Mouse (Mus musculus) heart, adult 11 months (tissue): ENCODE results near the gene Tsnax.

Experiments used
- DNase-seq: peaks from one replicate; pipeline ENCODE4 v3.0.0; 2022

Gene Tsnax

DNA sequence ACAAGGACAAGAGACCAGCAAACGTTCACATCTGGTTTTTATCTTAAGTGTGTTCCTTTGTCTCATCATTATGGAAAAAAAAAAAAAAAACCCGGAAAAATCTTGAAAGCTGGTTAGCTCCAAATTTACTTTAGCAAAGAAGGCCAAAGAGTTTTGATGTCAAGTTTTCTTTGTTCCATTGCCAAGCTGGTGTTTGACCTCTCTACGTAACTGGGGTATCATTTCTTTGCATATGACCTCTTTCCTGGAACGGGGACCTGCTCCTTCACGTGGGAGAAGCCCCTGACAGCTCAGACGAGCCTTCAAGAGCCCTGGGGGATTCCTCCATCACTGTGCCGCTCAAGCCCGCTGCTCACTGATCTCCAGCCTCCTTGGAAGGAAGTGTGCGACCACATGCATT lies 31.1 kb downstream of the Tsnax start:
- peak; percentile 97 for DNase-seq

DNA sequence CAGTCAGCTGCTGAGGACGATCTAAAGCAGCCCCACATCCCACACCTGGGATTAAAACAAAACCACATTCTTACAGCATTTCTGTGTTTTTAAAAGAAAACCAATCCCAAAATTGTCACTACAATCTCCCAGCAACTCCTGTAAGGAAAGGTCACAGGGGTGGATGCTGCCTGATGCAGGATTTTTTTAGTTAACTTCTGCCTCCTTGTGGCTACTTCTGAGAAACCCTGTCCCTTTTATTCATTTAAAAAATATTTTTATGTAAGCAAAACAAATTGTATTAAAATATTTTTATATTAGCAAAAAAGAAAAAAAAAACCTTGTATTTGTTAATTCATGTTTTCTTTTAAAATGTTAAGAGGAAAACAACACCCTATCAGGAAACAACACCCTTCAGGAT lies 33.0 kb downstream of the Tsnax start:
- no peak for DNase-seq

DNA sequence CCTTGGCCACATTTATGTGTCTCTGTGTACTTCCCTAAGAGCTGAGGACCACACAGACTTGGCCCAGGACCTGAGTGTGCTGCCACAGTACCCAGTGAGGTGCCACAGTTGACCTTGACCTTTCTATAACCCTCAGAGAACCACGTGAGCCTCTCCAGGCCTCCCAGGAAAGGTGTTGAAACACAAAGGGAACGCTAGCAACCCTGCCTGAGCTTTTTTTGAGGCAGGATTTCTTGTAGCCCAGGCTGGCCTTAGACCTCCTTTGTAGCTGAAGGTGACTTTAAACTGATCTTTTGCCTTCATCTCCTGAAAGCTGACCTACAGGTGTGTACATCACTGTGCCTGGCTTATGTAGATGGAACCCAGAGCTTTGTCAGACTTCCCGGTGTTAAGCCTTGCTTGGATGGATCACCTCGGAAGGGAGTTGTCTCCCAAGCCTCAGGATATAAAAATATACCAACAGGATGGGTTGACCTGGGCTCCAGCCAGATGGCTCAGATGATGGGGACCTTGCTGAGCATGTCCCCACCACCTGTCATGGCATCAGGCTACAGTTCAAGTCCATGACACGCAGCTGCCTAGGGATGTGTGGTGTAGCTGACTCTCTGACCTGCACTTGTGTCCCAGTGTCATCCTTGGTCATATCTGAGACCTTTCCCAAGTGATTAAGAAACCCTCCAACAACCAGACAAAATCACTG lies 36.4 kb downstream of the Tsnax start:
- DNase-seq, result peak; percentile 85

DNA sequence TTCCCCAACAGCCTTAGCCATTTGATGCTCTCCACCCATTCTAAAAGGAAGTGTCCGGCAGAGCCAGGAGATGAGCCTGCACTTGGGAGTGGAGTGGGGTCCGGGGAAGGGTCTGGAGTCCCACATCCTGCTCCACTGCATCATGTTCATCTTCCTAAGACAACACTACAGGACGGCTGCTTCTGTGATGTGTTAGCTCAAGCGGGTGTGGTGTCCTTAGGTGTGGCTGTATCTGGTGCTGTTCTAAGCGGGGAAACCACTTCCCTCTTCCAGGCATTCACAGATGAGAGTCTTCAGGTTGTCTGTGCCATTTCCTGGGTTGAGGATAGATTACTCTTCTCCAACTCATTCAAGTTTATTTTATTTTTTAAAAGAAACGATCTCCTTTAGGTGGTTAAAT lies 37.0 kb downstream of the Tsnax start:
- DNase-seq, result peak; percentile 75

DNA sequence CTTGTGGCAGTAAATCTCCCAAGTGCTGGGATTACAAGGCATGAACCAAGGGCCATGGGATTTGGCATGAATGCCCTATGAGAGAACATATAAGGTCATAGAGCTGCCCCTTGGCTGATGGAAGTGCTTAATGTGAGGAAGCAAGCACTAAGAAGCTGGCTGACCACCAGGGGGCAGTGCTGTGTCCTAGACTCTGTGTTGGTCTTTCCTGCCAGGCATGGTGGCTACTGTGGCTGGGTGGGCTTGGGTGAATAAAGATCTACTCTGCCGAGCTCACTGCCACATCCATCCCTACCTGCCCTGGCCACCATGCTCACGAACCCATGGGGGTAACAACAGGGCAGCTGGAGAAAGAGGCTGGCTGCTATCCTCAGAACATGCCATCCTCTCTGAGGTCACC lies 39.2 kb downstream of the Tsnax start:
- peak; percentile 92 for DNase-seq

DNA sequence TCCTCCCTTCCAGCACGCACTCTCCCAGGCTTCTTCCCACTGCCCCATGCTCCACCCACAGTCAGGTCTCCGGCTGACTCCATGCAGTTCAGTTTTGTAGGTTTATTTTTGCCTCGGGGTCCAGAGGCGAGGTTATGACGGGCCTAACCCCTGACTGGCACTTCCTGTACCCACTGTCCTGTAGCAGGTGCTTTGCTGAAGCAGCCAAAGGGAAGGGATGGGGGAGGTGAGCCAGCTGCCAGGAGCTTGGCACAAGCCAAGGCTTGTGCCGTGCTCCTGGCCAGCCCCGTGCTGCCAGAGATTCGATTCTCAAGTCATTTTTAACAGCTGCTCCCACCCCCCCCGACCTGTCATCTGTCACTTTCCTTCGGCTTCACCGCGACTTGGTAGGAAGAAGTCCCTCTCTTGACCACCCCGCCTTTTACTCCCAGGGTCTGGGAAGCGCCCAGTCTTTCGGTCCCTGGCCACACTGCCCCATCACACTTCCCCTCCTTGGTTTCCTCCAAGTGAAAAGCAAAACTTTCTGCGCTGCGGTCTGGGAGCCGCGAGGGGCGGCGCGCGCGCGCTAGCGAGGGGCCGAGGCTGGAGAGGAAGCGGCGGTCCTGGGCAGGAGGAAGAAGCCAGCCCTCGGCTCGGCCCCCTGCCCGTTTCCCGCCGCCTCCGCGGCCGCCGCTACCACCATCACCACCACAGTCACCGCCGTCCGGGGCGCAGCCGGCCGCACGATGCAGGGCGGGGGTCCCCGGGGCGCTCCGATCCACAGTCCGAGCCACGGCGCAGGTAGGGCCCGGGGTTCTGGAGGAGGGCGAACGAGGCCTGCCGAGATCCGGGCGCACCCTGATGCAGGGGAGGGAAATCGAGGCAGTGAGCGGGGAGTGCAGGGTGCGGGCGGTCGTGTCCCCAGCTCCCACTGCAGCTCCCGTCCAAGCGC lies 41.0 kb downstream of the Tsnax start, which contains the start of gene Disc1:
Disc1 (plus strand) TSS at position 691 of the 931 bp plus-strand sequence.
- DNase-seq, result peak; percentile 98

DNA sequence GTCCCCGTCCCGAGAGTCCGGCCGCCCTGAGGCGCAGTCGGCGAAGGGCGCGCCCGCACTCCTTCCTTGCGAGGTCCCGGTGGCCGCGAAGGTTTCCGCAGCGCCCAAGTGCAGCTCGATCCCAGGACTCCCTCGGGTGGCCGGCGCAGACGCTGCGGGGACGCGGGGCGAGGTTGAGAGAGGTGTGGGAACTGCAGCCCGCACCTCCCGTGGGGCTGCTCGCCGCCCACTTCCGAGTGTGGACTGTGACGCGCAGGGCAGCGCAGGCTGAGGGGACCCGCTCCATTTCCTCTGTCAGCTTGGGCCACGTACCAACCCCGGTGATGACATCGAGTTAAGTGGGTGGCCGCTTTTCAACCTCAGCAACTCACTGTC lies 41.6 kb downstream of the Tsnax start:
- DNase-seq, result peak; percentile 98

DNA sequence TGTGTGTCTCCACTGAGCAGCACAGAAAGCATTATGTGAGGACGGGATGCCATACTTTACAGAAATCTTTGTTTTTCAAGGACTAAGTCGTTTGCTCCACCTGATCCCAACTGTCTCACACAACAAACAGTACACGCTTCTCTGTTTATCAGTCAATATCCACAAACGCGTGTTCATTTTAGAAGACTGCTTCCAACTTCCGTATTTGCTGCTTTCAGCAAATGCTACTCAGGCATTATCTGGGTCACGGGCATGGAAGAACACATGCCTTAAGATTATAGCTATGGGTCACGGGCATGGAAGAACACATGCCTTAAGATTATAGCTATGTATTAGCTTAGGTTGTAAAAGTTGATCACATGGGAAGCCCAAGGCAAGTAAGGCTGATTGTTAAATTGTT lies 48.1 kb downstream of the Tsnax start:
- peak; percentile 67 for DNase-seq

DNA sequence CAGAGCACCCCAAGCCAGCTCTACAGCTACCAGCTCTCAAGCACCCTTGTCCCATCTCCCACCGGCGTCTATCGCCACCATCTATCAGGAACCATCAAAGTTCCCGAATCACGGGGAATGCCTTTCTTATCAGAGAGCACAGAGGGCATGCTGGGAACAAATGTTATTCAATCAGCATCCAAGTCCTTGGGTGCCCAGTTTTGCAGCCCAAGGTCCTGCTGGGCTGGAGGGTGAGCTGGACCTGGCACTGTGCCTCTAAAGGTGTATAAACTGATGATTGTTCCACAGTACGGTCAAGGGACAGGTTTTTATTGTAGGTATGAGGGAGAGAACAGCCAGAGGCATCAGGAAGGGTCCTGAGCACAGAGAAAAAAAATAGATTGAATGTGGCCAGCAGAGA lies 52.8 kb downstream of the Tsnax start:
- DNase-seq, result peak; percentile 77

DNA sequence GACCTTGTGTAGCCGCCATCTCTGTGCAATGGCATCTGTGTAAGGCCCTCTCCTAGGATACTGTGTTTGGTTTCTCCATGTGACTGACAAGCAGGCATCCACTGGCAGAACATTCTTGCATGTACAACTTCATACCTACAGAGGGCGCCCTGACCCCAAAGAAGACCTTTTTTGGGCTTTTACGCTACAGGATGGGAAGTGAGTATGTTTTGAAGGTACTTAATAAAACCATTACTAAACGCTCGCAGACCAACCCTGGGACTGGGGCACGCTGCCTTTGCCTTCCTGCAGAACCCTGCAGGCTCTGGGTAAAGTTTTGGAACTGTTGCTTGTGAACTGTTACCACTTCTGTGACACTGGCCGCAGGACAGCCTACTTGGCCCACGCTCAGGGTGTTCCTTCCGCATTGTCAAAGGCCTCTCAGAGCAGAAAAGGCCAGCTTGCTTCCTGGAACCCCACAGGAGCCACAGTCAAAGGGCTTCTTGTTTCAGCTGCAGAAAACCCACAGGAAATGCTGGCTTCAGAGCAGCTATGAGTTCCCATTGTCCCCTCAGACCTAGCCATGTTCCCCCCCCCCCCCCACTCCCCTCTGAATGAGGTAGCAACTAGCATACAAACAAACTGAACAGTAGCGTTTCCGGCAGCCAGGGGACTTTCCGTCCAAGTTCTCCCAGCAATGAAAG lies 54.3 kb downstream of the Tsnax start:
- peak; percentile 99 for DNase-seq

DNA sequence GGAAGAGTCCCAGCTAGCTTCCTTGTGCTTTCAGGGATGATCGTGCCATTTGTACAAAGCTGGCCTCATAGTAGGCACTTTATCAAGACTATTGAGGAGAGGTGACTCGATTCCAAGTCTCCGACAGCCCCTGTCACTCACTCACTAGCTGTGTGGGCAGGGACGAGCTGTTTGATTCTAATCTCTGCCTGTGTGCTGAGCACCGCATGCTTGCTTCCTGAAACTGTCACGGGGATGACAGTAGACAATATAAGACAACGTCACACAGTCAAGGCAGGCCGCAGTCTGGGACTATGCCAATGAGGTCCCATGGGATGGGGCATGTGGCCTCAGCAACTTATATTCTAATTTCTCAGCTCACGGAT lies 54.8 kb downstream of the Tsnax start:
- DNase-seq, result peak; percentile 97

DNA sequence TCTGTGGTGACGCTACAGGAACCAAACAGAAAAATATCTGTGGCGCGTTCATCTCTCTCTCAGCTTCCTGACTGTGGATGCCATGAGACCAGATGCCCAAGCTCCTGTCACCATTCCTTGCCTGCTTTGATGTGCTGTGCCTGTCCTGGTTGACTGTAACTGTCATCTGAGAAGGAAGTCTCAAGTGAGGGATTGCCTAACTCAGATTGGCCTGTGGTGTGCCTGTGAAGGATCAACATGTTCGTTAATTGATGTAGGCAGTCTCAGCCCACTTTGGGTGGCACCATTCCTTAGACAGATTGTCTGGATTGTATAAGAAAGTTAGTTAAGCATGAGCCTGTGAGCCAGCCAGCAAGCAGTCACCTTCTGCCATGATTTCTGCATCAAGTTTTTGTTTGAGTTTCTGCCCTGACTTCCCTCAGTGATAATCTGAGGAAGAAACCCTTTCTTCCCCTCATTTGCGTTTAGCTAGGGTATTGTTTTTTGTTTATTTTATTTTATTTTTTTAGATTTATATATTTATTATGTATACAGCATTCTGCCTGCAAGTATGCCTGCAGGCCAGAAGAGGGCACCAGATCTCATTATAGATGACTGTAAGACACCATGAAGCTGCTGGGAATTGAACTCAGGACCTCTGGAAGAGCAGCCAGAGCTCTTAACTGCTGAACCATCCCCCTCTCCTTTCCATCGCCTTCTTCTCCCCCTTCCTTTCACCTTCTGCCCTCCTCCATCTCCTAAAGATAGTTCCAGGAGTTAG lies 55.5 kb downstream of the Tsnax start:
- peak; percentile 82 for DNase-seq

DNA sequence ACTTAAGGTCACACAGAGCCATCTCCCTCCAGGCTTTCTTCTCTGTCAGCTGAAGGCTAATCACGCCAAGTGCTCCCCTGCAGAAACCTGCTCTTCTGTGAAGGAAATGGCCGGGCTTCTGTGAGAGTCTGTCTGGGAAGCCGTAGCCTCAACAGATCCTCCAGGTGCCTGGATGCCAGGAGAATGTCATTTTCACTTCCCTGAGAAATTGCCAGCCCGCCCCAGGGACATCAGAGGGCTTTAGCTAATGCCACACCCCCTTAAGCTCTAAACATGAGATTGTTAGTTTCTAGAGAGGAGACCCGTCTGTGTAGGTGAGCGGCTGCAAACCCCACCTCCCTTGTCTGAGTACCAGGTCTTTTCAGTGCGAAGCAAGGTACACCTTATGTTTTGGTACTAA lies 56.5 kb downstream of the Tsnax start:
- DNase-seq, result peak; percentile 70

DNA sequence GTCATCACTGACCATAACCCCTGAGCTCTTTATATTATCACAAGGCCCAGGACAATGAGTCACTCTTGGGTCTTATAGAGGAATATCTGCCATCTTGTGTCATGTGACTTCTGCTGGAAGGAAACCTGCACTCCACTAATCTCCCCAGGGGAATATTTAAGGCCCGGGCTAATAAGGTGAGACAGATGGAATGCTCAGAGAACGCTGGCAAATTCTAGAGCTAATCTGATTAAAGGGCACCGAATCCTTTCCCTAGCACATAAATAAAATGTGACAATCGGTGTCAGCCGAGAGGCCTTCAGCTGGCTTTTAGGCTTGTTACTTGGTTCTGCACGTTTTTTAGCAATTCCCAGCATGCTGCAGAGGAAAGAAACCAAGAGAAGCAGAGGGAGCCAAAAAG lies 56.9 kb downstream of the Tsnax start:
- no peak for DNase-seq

DNA sequence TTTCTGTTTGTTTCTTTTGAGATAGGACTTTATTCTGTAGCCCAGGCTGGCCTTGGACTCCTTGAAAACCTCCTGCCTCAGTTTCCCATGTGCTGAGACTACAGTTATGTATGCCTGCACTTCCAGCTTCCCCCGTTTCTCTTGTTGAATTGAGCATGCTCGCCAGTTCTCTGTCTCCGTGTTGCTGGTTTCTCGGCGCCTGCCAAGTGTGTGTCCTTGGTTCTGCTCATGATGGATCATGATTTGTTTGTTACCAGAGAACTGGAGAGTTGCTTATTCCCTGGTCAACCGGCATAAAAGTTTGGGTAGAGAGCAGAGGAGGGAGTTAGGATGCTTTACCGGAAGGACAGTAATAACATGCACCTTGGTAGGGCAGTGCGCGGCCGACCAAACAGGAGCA lies 61.3 kb downstream of the Tsnax start:
- DNase-seq, result peak; percentile 19

DNA sequence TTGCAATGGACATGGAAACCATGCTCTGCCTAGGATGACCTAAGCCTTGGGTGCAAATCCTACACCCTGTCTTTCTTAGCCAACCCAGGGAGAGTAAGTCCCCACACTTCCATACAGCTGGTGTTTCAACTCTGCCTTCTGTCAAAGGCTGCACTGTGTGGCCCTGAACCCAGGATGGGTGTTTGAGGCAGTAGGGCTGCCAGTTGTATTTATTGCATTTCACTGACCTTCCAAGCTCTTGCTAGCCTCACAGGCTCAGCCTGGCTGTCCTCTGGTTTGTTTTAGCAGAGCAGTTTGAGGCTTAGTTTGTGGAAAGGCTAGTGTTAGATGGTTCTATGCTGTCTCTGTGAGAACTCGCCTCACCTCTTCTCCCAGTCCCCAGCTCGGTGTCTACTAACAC lies 61.8 kb downstream of the Tsnax start:
- DNase-seq, result peak; percentile 73

DNA sequence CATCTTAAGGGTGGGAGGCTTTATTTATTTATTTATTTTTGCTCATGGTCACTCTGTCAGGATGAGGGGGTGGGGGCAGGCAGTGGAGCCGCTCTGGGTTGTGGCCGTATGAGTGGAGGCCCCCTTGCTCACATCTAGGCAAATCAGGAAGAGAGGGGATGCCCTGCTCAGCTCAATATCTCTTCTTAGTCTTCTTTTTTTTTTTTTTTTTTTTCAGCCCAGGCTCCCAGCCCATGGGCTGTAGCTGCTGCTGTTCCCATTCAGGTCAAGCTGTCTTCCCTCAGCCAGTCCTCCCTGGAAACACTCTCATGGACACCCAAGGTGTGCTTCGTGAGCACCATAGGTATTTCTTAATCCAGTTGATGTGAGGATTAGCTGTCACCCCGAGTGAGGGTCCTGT lies 62.6 kb downstream of the Tsnax start:
- peak; percentile 55 for DNase-seq

DNA sequence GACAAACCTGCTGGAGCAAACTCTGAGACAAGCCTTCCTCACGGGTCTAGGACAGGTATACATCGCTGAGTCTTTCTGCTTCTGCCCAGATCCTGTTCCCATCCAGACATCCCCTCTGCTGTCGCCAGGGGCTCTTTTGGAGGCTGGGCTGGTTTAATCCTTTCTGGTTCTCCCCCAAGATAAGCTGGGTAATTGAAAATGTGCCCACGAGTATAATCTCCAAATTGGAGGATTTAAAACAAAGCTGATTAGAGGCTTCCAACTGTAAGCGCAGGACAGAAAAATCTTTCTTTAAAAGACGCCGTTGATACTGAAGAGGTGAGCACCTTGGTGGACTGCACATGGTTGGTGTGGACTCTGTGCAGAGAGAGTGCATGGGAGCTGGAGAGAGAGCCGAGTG lies 64.5 kb downstream of the Tsnax start:
- DNase-seq, result peak; percentile 68

DNA sequence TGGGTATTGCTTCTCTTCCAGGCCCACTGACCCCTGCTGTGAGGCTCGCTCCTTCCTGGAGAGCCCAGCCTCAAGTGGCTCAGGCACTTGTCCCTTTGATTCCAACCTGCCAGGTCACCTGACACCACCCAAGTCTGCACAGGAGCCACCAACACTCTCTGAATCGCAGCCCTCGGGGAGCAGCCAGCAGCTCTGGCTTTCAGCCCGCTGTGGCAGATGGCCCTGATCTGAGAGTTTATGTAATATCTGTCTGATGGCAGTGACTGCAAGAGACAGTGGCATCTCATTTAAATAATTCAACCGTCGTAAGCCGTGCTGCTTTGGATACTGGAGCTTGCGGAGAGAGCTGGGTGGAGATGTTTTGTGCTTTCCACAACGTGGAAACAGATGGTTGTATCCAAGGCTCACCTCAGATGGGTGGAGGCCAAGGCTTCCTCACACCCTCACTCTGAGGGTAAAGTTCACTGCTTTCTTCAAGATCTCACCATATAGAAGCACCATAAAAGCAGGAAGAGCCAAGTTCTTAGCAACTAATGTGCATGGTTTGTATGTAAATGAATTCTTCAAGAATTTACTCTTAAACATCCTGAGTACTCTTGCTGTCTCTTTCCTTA lies 66.1 kb downstream of the Tsnax start:
- peak; percentile 96 for DNase-seq

DNA sequence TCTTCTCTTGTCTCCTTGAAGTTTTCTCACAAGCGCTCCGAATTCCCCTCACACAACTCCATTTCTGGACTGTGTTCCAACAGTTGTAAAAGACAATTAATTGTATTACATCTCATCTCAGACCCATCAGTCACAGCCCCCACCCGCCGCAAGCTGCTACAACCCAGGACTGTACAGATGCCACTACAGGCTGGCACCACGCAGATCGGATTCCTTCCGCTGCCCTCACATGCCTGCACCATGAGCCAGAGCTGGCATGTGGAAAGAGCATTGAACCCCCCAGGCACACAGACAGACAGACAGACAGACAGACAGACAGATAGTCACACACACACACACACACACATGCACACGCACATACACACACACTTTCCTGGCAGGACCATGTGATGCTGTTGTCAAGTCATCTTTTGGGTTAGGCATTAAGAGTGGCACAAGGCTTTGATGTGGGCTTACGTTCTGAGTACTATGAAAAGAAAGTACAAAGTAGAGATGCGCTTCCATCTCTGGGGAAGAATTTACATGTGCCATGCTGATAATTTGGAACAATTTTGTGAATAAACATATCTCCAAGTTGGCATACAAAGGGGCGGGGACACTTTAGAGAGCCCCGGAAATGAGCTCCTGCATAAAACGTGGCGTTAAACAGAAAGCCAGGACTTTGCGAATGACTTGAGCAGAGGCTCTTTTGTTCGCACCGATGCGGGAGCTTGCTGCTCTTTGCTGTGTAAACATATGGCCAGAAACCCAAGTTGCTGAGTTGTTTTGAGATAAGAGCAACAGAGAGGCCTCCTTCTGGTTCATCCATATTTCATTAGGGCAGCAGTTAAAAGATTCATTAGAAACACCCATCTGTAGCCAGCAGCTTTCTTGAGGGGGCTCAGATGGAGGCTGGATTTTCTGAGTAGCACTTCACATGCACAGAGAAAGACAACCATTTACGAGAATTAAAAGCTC lies 67.9 kb downstream of the Tsnax start:
- DNase-seq, result peak; percentile 59

DNA sequence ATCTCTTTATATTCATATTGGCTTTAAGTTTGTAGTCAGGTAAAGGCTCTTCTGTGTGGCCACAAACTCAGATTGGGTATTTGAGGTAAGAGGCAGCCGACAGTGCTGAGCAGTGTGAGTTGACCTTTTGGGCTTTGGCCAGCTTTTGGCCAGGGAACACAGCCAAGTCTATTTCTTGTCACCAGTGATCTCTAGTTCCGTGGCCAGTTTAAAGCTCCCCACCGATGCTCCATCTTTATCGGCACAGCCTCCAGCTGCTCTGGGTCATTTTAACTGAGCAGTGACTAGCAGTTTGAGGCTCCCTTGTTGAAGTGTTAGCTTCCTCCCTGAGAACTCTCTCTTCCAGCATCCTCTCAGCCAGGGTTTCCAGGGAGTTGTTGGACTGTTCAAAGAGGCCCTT lies 70.9 kb downstream of the Tsnax start:
- DNase-seq, result peak; percentile 94
